ENCODE assay signal across 7 mouse cellular contexts in the genomic region with DNA sequence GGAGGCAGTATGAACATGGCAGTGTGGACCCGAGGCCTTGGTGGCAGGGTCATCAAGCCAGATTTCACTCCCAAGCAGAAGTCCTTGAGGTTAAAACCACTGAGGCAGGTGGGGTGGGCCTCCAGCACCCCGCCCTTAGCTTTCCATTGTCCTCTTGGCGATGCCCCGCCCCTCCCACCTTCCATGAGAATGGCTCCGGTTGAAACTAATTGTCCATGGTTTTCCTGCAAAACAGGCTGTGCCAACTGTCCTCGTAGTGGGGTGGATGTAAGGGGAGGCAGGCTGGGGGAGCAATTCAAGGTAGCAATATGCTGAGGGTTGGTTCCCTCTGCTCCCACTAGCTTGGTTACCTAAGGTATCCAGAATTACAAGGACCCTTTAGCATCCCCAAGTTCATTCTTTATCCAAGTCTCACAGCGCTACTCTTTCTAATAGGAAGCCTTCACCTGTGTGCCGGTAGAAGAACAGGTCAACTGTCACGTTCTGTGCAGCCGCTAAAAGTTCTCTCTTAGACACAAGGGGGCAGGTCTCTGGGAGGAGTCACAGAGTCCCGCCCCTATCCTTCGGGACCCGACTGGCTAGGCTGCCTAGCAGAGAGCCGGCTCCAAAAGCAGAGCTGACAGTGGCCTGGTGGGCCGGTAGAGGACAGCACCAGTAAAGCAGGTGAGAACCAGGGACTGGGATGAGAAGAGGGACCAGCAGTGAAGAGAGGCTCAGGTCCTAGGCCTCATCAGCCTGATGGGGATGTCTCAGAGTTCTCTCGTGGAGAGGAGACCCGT. TPM values are rescaled to one million over a fixed set of nuclear protein-coding genes. Genes with fewer than 3 reads are reported as not detected.
DNase-seq lines count a peak whose midpoint lies in the region; ATAC-seq and TF ChIP-seq lines count a peak whose summit lies in the region.

No protein-coding gene starts in this region.

- H3K9me3 ChIP-seq in hindbrain, embryonic 16.5 days (ENCODE audit: control insufficient read depth, low read length): no peaks in the 10 kb centered on the region
- H3K9me3 ChIP-seq in liver, embryonic 13.5 days (replicated peaks): no peaks in the 10 kb centered on the region
- H3K9me3 ChIP-seq in neural tube, embryonic 15.5 days (replicated peaks): no peaks in the 10 kb centered on the region

- H3K4me1 ChIP-seq in hindbrain, embryonic 16.5 days (ENCODE audit: control insufficient read depth, insufficient read depth, low read depth, low read length): no peaks in the 10 kb centered on the region; the same call in 1 of the 2 replicates
- peaks cover 7% of the 10 kb centered on the region; the same call in 1 of the 2 replicates for H3K4me1 ChIP-seq in liver, embryonic 13.5 days (replicated peaks)
- H3K4me1 ChIP-seq in neural tube, embryonic 15.5 days: peaks cover 6% of the 10 kb centered on the region

- H3K9ac ChIP-seq in hindbrain, embryonic 16.5 days (ENCODE audit: low read depth, low read length): no peak overlapping the region
- H3K9ac ChIP-seq in liver, embryonic 13.5 days: no peak overlapping the region
- no peak overlapping the region for H3K9ac ChIP-seq in neural tube, embryonic 15.5 days (replicated peaks)

- no peak for TF ChIP-seq POLR2A in brain, embryonic 14.5 days (IDR thresholded peaks at IDR 0.05; ENCODE audit: borderline replicate concordance, extremely low read depth, insufficient read depth, insufficient read length, poor library complexity, severe bottlenecking)

- peak; percentile 77 for ATAC-seq in hindbrain, embryonic 16.5 days
- ATAC-seq in liver, embryonic 13.5 days (ENCODE audit: low read depth): no peak; the same call in 1 of the 2 replicates
- ATAC-seq in neural tube, embryonic 15.5 days (ENCODE audit: low FRiP score): peak; percentile 50; the same call in 1 of the 2 replicates

- no peak overlapping the region for H3K4me3 ChIP-seq in hindbrain, embryonic 16.5 days (ENCODE audit: low read length)
- no peak overlapping the region for H3K4me3 ChIP-seq in liver, embryonic 13.5 days (replicated peaks)
- no peak overlapping the region for H3K4me3 ChIP-seq in neural tube, embryonic 15.5 days (replicated peaks)

- H3K27ac ChIP-seq in hindbrain, embryonic 16.5 days (ENCODE audit: low read depth, low read length): no peak overlapping the region
- no peak overlapping the region for H3K27ac ChIP-seq in liver, embryonic 13.5 days
- no peak overlapping the region for H3K27ac ChIP-seq in neural tube, embryonic 15.5 days (replicated peaks)

- no peaks in the 10 kb centered on the region; the same call in 1 of the 2 replicates for H3K27me3 ChIP-seq in hindbrain, embryonic 16.5 days (replicated peaks; ENCODE audit: control insufficient read depth, insufficient read depth, low read length)
- peaks cover 58% of the 10 kb centered on the region for H3K27me3 ChIP-seq in liver, embryonic 13.5 days
- peaks cover 9% of the 10 kb centered on the region for H3K27me3 ChIP-seq in neural tube, embryonic 15.5 days (replicated peaks)

- H3K36me3 ChIP-seq in hindbrain, embryonic 16.5 days (ENCODE audit: control insufficient read depth, insufficient read depth, low read length): no peaks in the 10 kb centered on the region
- H3K36me3 ChIP-seq in liver, embryonic 13.5 days: no peaks in the 10 kb centered on the region
- no peaks in the 10 kb centered on the region for H3K36me3 ChIP-seq in neural tube, embryonic 15.5 days

- WGBS in hindbrain, embryonic 16.5 days: 13% methylated on average over 17 of the region's 17 CpGs
- WGBS in liver, embryonic 13.5 days (ENCODE audit: insufficient replicate concordance): 11% methylated on average over 17 of the region's 17 CpGs
- WGBS in neural tube, embryonic 15.5 days: 16% methylated on average over 17 of the region's 17 CpGs

- DNase-seq in ES-CJ7 (ENCODE audit: low read depth, low spot score): peak; percentile 92
- no peak for DNase-seq in brain, embryonic 14.5 days (ENCODE audit: low read depth)
- no peak for DNase-seq in liver, embryonic 13.5 days
- no peak for DNase-seq in urinary bladder, postnatal 4 days (ENCODE audit: low spot score in 2 of 2)
- no peak for DNase-seq in ovary, postnatal 14 days (ENCODE audit: low spot score)

- peak overlapping the region; percentile 25 for H3K4me2 ChIP-seq in hindbrain, embryonic 16.5 days (ENCODE audit: low read length)
- peak overlapping the region; percentile 36 for H3K4me2 ChIP-seq in liver, embryonic 13.5 days
- H3K4me2 ChIP-seq in neural tube, embryonic 15.5 days: peak overlapping the region; percentile 38

- TF ChIP-seq CTCF in brain, embryonic 14.5 days (IDR thresholded peaks at IDR 0.05; ENCODE audit: borderline replicate concordance, extremely low read depth, insufficient read depth, insufficient read length): peak; percentile 13; the same call in 1 of the 2 replicates

RNA-seq across cellular contexts. Expression of a gene that starts 25.1 kb away (rescaled TPM):
- 265 and 300 TPM in 2 replicates for polyA plus RNA-seq in brain, embryonic 14.5 days (2012; rRNA removed)
- 273 and 299 TPM in 2 replicates for polyA plus RNA-seq in hindbrain, embryonic 16.5 days (2015; fragmentation: Nextera tagmentation; extraction: Ambion mirVana)
- polyA plus RNA-seq in liver, embryonic 13.5 days (2015; fragmentation: Nextera tagmentation; extraction: Ambion mirVana): 213 and 227 TPM in 2 replicates
- polyA plus RNA-seq in neural tube, embryonic 15.5 days (2015; fragmentation: Nextera tagmentation; extraction: Ambion mirVana): 283 and 284 TPM in 2 replicates

RNA-seq across cellular contexts. Expression of a gene that starts 45.4 kb away (rescaled TPM):
- polyA plus RNA-seq in brain, embryonic 14.5 days (2012; rRNA removed): 1.2 and 2.1 TPM in 2 replicates
- polyA plus RNA-seq in hindbrain, embryonic 16.5 days (2015; fragmentation: Nextera tagmentation; extraction: Ambion mirVana): 0.16 TPM in 1 of 2 replicates, not detected in the other
- polyA plus RNA-seq in liver, embryonic 13.5 days (2015; fragmentation: Nextera tagmentation; extraction: Ambion mirVana): not detected in 2 replicates
- polyA plus RNA-seq in neural tube, embryonic 15.5 days (2015; fragmentation: Nextera tagmentation; extraction: Ambion mirVana): 0.05 and 0.10 TPM in 2 replicates
